Mouse (Mus musculus) heart, postnatal 36 days (tissue): Measurements from ENCODE around the gene Tjp1. TPM values are rescaled to one million over a fixed set of nuclear protein-coding genes. Genes with fewer than 3 reads are reported as not detected.

Source experiments
- DNase-seq, 2 experiments: peaks; one replicate each; pipeline ENCODE4 v3.0.0; 2021 to 2022
- intact Hi-C: fragments of 180-260 bp; cut with DNase I; formaldehyde crosslinking; loops from one replicate; pipeline ENCODE4 v1.15.1; 2025
- total RNA-seq, 2 experiments: library from RNA; stranded (reverse); gene quantifications; 2 replicates each; pipeline ENCODE4 v1.2.3; 2021

Gene Tjp1
- total RNA-seq, 2 experiments from 2014 or later: 110 to 116 TPM

- intact Hi-C loops: no loop called here
- no peak for DNase-seq
Observed at GRCm38 (mm10) chr7:65282886-65283285, 244.7 kb downstream of the Tjp1 start.

- intact Hi-C loops: no loop called here
Observed at GRCm38 (mm10) chr7:65281960-65282359, 245.6 kb downstream of the Tjp1 start.

GRCm38 (mm10) chr7:65280944-65281912, 246.4 kb downstream of the Tjp1 start:
- DNase-seq: peak; percentile 13 to 45
- intact Hi-C loops: no loop called here

More at GRCm38 (mm10) chr7:65281960-65282359, 245.6 kb downstream of the Tjp1 start:
- no peak for DNase-seq

GRCm38 (mm10) chr7:65279277-65279676, 248.3 kb downstream of the Tjp1 start:
- intact Hi-C loops: no loop called here
- no peak for DNase-seq

- no peak for DNase-seq
- intact Hi-C loops: no loop called here
Observed at GRCm38 (mm10) chr7:65275761-65276160, 251.8 kb downstream of the Tjp1 start.

- intact Hi-C loops: no loop called here
Observed at GRCm38 (mm10) chr7:65274216-65274615, 253.4 kb downstream of the Tjp1 start.

GRCm38 (mm10) chr7:65249656-65250055, 277.9 kb downstream of the Tjp1 start:
- no peak for DNase-seq
- intact Hi-C loops: no loop called here

More at GRCm38 (mm10) chr7:65274216-65274615, 253.4 kb downstream of the Tjp1 start:
- DNase-seq: no peak

Other genes starting within 250 kb of the Tjp1 start
- 10 to 100 TPM; 33.8 to 36.7 TPM for gene Tarsl2, start 117.1 kb upstream of the Tjp1 start, total RNA-seq
- gene Tm2d3, start 163.4 kb upstream of the Tjp1 start, total RNA-seq: 10 to 100 TPM; 18.2 to 19.0 TPM